Mouse (Mus musculus) CH12.LX (cell line): ENCODE measurements around the gene Adgra1.

ENCODE experiments used
- CTCF ChIP-seq, 2 experiments: IDR thresholded peaks in 1 of 2; conservative IDR thresholded peaks in 1 of 2; 2 replicates each; pipeline ENCODE4 v1.5.1; 2011 to 2012; ENCODE audit warnings: low read depth in 2 of 2, low read length in 2 of 2, improper control_type of control experiment in 1 of 2, inconsistent platforms in 1 of 2, mild to moderate bottlenecking in 1 of 2, moderate library complexity in 1 of 2
- EP300 ChIP-seq: IDR thresholded peaks from 2 replicates; pipeline ENCODE4 v1.6.1; 2011; ENCODE audit warnings: low read length, improper control_type of control experiment
- JUND ChIP-seq: conservative IDR thresholded peaks from 2 replicates; pipeline ENCODE4 v1.6.1; 2011; ENCODE audit warnings: low read depth, low read length, improper control_type of control experiment
- MAFK ChIP-seq: IDR thresholded peaks from 2 replicates; pipeline ENCODE4 v1.6.1; 2011; ENCODE audit warnings: low read length, improper control_type of control experiment; ENCODE audit not compliant: insufficient replicate concordance
- MXI1 ChIP-seq: IDR thresholded peaks from 2 replicates; pipeline ENCODE4 v1.6.1; 2011; ENCODE audit warnings: mild to moderate bottlenecking, low read depth, low read length, improper control_type of control experiment
- POLR2A ChIP-seq: IDR thresholded peaks from 2 replicates; pipeline ENCODE4 v1.6.1; 2011; ENCODE audit warnings: low read depth, mild to moderate bottlenecking, improper control_type of control experiment, low read length
- RCOR1 ChIP-seq: conservative IDR thresholded peaks from 2 replicates; pipeline ENCODE4 v1.6.1; 2012; ENCODE audit warnings: low read depth, mild to moderate bottlenecking, inconsistent platforms, low read length, improper control_type of control experiment
- TBP ChIP-seq: conservative IDR thresholded peaks from 2 replicates; pipeline ENCODE4 v1.6.1; 2011; ENCODE audit warnings: low read depth, low read length, improper control_type of control experiment
- TCF12 ChIP-seq: IDR thresholded peaks from 2 replicates; pipeline ENCODE4 v1.6.1; 2014; ENCODE audit warnings: low read depth, mild to moderate bottlenecking, inconsistent platforms, low read length, improper control_type of control experiment
- ZMIZ1 ChIP-seq: IDR thresholded peaks from 2 replicates; pipeline ENCODE4 v1.6.1; 2012; ENCODE audit warnings: low read depth, mild to moderate bottlenecking, inconsistent platforms, low read length, improper control_type of control experiment
- ZNF384 ChIP-seq: IDR thresholded peaks from 2 replicates; pipeline ENCODE4 v1.6.1; 2012; ENCODE audit warnings: low read depth, low read length, improper control_type of control experiment, inconsistent platforms

DNA sequence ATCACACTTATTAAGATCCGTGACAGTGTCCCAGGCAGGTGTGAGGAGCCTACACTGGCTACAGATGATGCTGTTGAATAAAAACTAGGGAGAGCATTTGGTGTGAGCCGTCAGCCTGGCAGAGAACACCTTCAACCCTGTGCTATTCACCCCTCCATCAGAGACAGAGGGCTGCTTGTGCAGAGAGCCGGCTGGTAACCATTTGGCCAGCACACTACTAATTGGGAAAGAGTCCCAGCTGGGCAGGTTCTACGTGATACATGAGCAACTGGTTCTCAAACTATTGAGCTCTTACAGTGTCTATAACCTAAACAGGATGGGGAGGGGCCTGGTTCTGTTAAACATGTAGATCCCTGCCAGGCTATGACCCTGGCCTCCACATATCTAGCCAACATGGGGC lies 84.3 kb downstream of the Adgra1 start:
- TF ChIP-seq TCF12 (no peak), POLR2A (no peak), EP300 (no peak), JUND (no peak), ZNF384 (no peak), ZMIZ1 (no peak), MXI1 (no peak), MAFK (no peak), CTCF (conservative IDR thresholded peaks at IDR 0.05 in 1 of 2, IDR thresholded peaks at IDR 0.05 in 1 of 2; ENCODE audit: low read depth in 2 of 2, low read length in 2 of 2) (no peak), RCOR1 (no peak), TBP (no peak)
